Mouse (Mus musculus): ENCODE data around the gene Gm5728. TPM values are rescaled to one million over a fixed set of nuclear protein-coding genes. Genes with fewer than 3 reads are reported as not detected.

Gene Gm5728
- polyA plus RNA-seq (2014; fragmentation: Illumina TruSeq; extraction: RNeasy Lipid Tissue Mini Kit (QIAGEN cat#74804); ENCODE audit: insufficient read depth, low read depth, low replicate concordance), result not detected

DNA sequence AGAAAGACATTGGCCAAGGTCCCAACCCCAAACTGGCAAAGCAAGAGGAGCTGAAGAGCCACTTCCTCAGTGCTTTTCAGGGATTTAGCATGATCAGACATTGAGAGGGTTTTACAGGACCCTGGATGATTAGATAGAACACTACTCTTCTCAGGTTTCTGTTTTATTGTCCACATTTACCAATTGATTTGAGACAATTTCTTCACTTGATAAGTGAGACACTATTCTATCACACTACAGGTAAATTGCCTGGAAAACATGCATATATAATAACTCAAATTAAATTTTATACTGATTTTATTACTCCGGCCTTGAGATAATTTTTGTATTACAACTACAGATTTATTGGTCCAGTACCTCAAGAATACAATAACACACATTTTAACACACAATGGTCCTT, at the start of gene Gm5728:
TSS of gene Gm5728 (minus strand) at position 101 of the 400 bp plus-strand sequence.

DNA sequence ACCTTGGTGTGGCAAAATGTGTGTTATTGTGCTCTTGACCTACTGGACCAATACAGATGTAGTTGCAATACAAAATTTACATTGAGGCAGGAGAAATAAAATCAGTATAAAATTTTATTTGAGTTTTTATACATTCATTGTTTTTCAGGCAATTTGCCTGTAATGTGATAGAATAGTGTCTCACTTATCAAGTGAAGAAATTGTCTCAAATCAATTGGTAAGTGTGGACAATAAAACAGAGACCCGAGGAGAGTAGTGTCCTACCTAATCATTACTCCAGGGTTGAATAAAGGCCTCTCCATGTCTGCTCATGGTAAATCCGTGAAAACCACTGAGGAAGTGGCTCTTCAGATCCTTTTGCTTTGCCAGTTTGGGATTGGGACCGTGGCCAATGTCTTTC, 42.4 kb upstream of the Gm5728 start, which contains the start of gene Vmn1r100:
TSS of gene Vmn1r100 (plus strand) at position 301 of the 400 bp plus-strand sequence.

DNA sequence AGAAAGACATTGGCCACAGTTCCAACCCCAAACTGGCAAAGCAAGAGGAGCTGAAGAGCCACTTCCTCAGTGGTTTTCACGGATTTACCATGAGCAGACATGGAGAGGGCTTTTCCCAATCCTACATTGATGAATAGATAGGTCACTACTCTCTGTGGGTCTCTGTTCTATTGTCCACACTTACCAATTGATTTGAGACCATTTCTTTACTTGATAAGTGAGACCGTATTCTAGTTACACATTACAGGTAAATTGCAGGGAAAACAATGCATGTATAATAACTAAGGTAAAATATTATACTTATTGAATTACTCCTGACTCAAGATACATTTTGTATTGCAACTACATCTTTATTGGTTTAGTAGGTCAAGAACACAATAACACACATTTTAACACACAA, 41.2 kb downstream of the Gm5728 start, which contains the start of gene Gm4133:
TSS of gene Gm4133 (minus strand) at position 101 of the 400 bp plus-strand sequence.

Other genes starting within 250 kb of the Gm5728 start
- not detected for gene Vmn1r93, start 236.3 kb downstream of the Gm5728 start, polyA plus RNA-seq (2014; fragmentation: Illumina TruSeq; extraction: RNeasy Lipid Tissue Mini Kit (QIAGEN cat#74804); ENCODE audit: insufficient read depth, low read depth, low replicate concordance)
- gene Vmn1r94, start 207.0 kb downstream of the Gm5728 start, polyA plus RNA-seq (2014; fragmentation: Illumina TruSeq; extraction: RNeasy Lipid Tissue Mini Kit (QIAGEN cat#74804); ENCODE audit: insufficient read depth, low read depth, low replicate concordance), result not detected
- not detected for gene Vmn1r95, start 181.7 kb downstream of the Gm5728 start, polyA plus RNA-seq (2014; fragmentation: Illumina TruSeq; extraction: RNeasy Lipid Tissue Mini Kit (QIAGEN cat#74804); ENCODE audit: insufficient read depth, low read depth, low replicate concordance)
- not detected for gene Gm6164, start 169.8 kb downstream of the Gm5728 start, polyA plus RNA-seq (2014; fragmentation: Illumina TruSeq; extraction: RNeasy Lipid Tissue Mini Kit (QIAGEN cat#74804); ENCODE audit: insufficient read depth, low read depth, low replicate concordance)
- not detected for gene Gm4498, start 141.6 kb downstream of the Gm5728 start, polyA plus RNA-seq (2014; fragmentation: Illumina TruSeq; extraction: RNeasy Lipid Tissue Mini Kit (QIAGEN cat#74804); ENCODE audit: insufficient read depth, low read depth, low replicate concordance)
- gene Gm5890, start 112.6 kb downstream of the Gm5728 start, polyA plus RNA-seq (2014; fragmentation: Illumina TruSeq; extraction: RNeasy Lipid Tissue Mini Kit (QIAGEN cat#74804); ENCODE audit: insufficient read depth, low read depth, low replicate concordance), result not detected
- gene Gm4133, start 41.3 kb downstream of the Gm5728 start, polyA plus RNA-seq (2014; fragmentation: Illumina TruSeq; extraction: RNeasy Lipid Tissue Mini Kit (QIAGEN cat#74804); ENCODE audit: insufficient read depth, low read depth, low replicate concordance), result not detected
- gene Vmn1r100, start 42.5 kb upstream of the Gm5728 start, polyA plus RNA-seq (2014; fragmentation: Illumina TruSeq; extraction: RNeasy Lipid Tissue Mini Kit (QIAGEN cat#74804); ENCODE audit: insufficient read depth, low read depth, low replicate concordance), result not detected
- not detected for gene Vmn1r101, start 67.2 kb upstream of the Gm5728 start, polyA plus RNA-seq (2014; fragmentation: Illumina TruSeq; extraction: RNeasy Lipid Tissue Mini Kit (QIAGEN cat#74804); ENCODE audit: insufficient read depth, low read depth, low replicate concordance)
- gene Gm10670, start 99.5 kb upstream of the Gm5728 start, polyA plus RNA-seq (2014; fragmentation: Illumina TruSeq; extraction: RNeasy Lipid Tissue Mini Kit (QIAGEN cat#74804); ENCODE audit: insufficient read depth, low read depth, low replicate concordance), result not detected
- not detected for gene Vmn1r103, start 135.1 kb upstream of the Gm5728 start, polyA plus RNA-seq (2014; fragmentation: Illumina TruSeq; extraction: RNeasy Lipid Tissue Mini Kit (QIAGEN cat#74804); ENCODE audit: insufficient read depth, low read depth, low replicate concordance)
- gene Vmn1r104, start 158.4 kb upstream of the Gm5728 start, polyA plus RNA-seq (2014; fragmentation: Illumina TruSeq; extraction: RNeasy Lipid Tissue Mini Kit (QIAGEN cat#74804); ENCODE audit: insufficient read depth, low read depth, low replicate concordance), result not detected
- gene Gm5726, start 170.3 kb upstream of the Gm5728 start, polyA plus RNA-seq (2014; fragmentation: Illumina TruSeq; extraction: RNeasy Lipid Tissue Mini Kit (QIAGEN cat#74804); ENCODE audit: insufficient read depth, low read depth, low replicate concordance), result not detected
- not detected for gene Gm4141, start 200.8 kb upstream of the Gm5728 start, polyA plus RNA-seq (2014; fragmentation: Illumina TruSeq; extraction: RNeasy Lipid Tissue Mini Kit (QIAGEN cat#74804); ENCODE audit: insufficient read depth, low read depth, low replicate concordance)
- gene Gm4513, start 223.6 kb upstream of the Gm5728 start, polyA plus RNA-seq (2014; fragmentation: Illumina TruSeq; extraction: RNeasy Lipid Tissue Mini Kit (QIAGEN cat#74804); ENCODE audit: insufficient read depth, low read depth, low replicate concordance), result not detected